Comparison of ENCODE assay signal across 1 mouse cellular context in the genomic region with DNA sequence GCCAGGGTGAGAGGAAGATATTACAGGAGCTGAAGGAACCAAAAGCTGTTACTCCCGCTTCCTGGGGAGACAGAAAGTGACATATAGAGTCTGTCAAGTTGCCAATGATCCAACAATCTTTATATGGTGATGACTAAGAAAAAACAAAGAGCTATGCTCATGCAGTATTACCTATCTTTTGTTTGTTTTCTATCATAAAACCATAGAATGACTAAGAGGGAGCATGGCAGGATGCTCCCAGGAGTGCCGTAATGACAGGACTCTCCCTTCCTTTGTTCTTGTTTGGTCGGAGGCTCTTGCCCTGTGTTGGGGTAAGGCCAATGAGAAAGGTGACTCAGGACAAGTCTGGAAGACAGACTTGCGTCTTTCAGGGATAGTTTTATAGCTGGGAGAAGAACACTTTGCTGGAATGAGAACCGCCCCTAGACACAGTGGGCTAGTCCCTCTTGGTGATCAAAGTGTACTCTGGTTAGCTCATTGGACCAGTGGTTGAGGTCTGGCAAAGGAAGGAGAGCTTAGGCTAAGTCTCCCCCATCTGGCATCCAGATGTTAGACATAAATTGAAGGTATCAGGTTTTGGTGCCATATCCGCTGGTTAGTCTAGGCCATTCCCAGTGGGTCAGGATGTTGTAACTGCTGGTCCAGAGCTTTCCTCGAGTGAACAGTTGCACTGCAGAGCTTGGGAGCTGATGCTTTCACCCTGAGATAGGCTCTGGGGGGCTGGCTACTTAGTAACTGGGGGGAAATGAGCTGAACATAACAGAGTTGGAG.
TF ChIP-seq lines count a peak whose summit lies in the region.

No protein-coding gene starts in this region.

TF ChIP-seq in myocyte, 11 proteins besides CTCF, POLR2A, EP300 and RAD21 (continued from another document):
- TF ChIP-seq CEBPB (IDR thresholded peaks at IDR 0.05; ENCODE audit: insufficient read depth, poor library complexity, severe bottlenecking) (peak; percentile 69), MAX (IDR thresholded peaks at IDR 0.05; ENCODE audit: low read depth) (no peak), TCF12 (IDR thresholded peaks at IDR 0.05; ENCODE audit: insufficient read depth, poor library complexity, severe bottlenecking) (peak; percentile 79)
